Mouse (Mus musculus): ENCODE results near the gene Dmc1. TPM values are rescaled to one million over a fixed set of nuclear protein-coding genes. Genes with fewer than 3 reads are reported as not detected.

The Dmc1 gene
- polyA plus RNA-seq, 1 experiment, result 0.13 TPM

DNA sequence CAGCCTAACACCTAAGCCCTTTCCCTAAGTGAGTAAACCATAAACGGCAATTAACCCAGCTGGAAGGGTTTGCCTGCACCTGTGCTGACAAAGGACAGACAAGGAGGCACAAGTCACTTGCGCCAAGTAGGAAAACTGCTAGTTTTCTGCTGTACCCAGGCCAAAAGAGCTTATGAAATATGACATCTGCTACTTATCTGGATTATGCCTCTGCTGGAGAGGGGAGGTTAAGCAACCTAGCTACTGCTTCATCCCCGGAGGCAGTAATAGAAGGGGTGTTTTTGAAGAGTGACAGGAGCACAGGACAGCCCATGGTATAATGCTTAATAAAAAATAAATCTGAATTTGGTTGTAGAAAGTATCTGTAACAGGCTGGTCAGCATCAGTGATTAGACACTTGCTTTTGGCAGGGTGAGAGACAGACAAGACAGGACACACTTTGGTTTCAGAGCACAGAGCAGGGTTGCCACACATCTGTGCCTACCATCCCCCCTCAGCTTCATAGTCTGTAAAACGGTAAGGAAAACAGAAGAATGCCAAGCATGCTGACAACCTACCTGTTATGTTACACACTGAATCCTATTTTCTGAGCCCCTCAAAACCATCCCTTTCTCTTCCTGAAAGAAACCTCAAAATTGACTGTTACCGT lies 76.8 kb downstream of the Dmc1 start:
- no peaks in the 10 kb centered on the region for H3K27me3 ChIP-seq (ENCODE audit: control insufficient read depth, insufficient read depth, low read length)
- H3K27ac ChIP-seq (ENCODE audit: insufficient read depth, low read length), result no peak overlapping the region
- H3K4me1 ChIP-seq (ENCODE audit: control insufficient read depth, insufficient read depth, insufficient read length), result no peaks in the 10 kb centered on the region
- H3K36me3 ChIP-seq (ENCODE audit: control insufficient read depth, insufficient read depth, low read length), result peaks cover 33% of the 10 kb centered on the region
- TF ChIP-seq POLR2A (IDR thresholded peaks at IDR 0.05; ENCODE audit: low read depth, low read length) (no peak), CTCF (IDR thresholded peaks at IDR 0.05; ENCODE audit: extremely low read depth, insufficient read depth, insufficient read length, insufficient replicate concordance) (no peak)
- WGBS, result 78% methylated on average over 5 of the region's 5 CpGs
- DNase-seq (ENCODE audit: low read depth in 1 of 2, low spot score in 2 of 2), result no peak
- no peak overlapping the region for H3K4me3 ChIP-seq (ENCODE audit: extremely low read depth, insufficient read depth, insufficient read length)

DNA sequence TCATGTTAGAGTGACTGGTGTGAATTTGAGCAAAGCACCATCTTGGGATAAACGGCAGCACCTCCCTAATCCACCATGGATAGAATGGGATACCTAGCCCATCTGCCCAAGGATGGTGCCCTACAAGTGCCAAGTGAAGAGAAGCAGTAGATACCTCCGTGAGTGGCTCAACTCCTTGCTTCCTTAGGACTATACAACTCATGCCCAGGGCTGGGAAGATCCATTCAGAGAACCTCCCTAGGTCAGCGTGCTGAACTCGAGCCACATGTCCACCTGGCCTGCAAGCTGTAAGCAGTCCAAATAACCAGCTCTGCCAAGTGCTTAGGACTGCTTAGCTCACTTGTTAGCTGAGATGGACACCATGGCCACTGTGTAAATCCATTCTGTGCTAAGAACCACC lies 77.7 kb downstream of the Dmc1 start:
- no peak for DNase-seq (ENCODE audit: low read depth in 1 of 2, low spot score in 2 of 2)

DNA sequence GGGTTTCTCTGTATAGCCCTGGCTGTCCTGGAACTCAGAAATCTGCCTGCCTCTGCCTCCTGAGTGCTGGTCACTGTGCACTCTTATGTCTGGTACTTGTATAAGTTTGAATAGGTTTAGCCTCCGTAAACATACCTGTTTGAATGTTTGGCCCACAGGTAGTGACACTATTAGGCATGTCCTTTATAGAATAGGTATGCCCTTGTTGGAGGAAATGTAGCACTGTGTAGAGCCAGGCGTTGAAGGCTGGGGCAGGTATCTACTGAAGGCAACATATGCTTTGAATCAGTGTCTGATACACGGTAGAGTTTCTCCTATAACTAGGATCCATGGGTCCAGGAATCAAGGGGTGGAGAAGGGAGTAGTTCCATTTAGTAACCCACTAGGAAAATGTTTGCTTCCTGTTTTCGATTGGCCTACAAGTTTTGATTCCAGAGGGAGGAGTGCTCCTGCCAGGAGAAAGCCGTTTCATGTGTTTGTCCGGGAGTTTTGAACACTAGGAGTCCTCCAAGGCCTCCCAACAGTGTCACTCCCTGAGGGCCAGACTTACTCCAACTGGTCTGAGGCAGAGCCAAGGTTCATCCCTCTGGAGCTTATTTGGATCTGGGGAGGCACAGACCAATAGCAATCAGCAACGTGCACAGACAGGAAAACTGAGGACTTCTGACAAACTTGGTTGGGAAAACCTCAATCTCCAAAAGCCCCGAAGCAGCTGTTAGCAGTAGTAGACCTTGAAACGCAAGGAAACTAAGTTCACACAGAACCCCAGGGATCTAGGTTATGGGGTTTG lies 78.7 kb downstream of the Dmc1 start:
- H3K27me3 ChIP-seq (ENCODE audit: control insufficient read depth, insufficient read depth, low read length), result no peaks in the 10 kb centered on the region
- H3K4me3 ChIP-seq (ENCODE audit: extremely low read depth, insufficient read depth, insufficient read length), result no peak overlapping the region
- WGBS, result 76% methylated on average over 9 of the region's 9 CpGs
- TF ChIP-seq CTCF (IDR thresholded peaks at IDR 0.05; ENCODE audit: extremely low read depth, insufficient read depth, insufficient read length, insufficient replicate concordance), result no peak
- TF ChIP-seq POLR2A (IDR thresholded peaks at IDR 0.05; ENCODE audit: low read depth, low read length), result no peak
- no peaks in the 10 kb centered on the region for H3K4me1 ChIP-seq (ENCODE audit: control insufficient read depth, insufficient read depth, insufficient read length)
- H3K36me3 ChIP-seq (ENCODE audit: control insufficient read depth, insufficient read depth, low read length), result peaks cover 22% of the 10 kb centered on the region
- no peak for DNase-seq (ENCODE audit: low read depth in 1 of 2, low spot score in 2 of 2)
- no peak overlapping the region for H3K27ac ChIP-seq (ENCODE audit: insufficient read depth, low read length)

More for the DNA sequence above, 77.7 kb downstream of the Dmc1 start:
- H3K4me3 ChIP-seq (ENCODE audit: extremely low read depth, insufficient read depth, insufficient read length), result no peak overlapping the region
- H3K27ac ChIP-seq (ENCODE audit: insufficient read depth, low read length), result no peak overlapping the region
- WGBS, result 88% methylated on average over 4 of the region's 4 CpGs
- no peaks in the 10 kb centered on the region for H3K4me1 ChIP-seq (ENCODE audit: control insufficient read depth, insufficient read depth, insufficient read length)
- peaks cover 29% of the 10 kb centered on the region for H3K36me3 ChIP-seq (ENCODE audit: control insufficient read depth, insufficient read depth, low read length)
- no peaks in the 10 kb centered on the region for H3K27me3 ChIP-seq (ENCODE audit: control insufficient read depth, insufficient read depth, low read length)
- TF ChIP-seq POLR2A (IDR thresholded peaks at IDR 0.05; ENCODE audit: low read depth, low read length) (no peak), CTCF (IDR thresholded peaks at IDR 0.05; ENCODE audit: extremely low read depth, insufficient read depth, insufficient read length, insufficient replicate concordance) (no peak)

- Histone ChIP-seq H3K36me3 (ENCODE audit: control insufficient read depth, insufficient read depth, low read length) (peaks cover 17% of the 10 kb centered on the region), H3K27me3 (ENCODE audit: control insufficient read depth, insufficient read depth, low read length) (no peaks in the 10 kb centered on the region), H3K4me3 (ENCODE audit: extremely low read depth, insufficient read depth, insufficient read length) (no peak overlapping the region), H3K4me1 (ENCODE audit: control insufficient read depth, insufficient read depth, insufficient read length) (no peaks in the 10 kb centered on the region), H3K27ac (ENCODE audit: insufficient read depth, low read length) (no peak overlapping the region)
- 80% methylated on average over 5 of the region's 5 CpGs for WGBS
- no peak for DNase-seq (ENCODE audit: low read depth in 1 of 2, low spot score in 2 of 2)
- TF ChIP-seq CTCF (IDR thresholded peaks at IDR 0.05; ENCODE audit: extremely low read depth, insufficient read depth, insufficient read length, insufficient replicate concordance) (no peak), POLR2A (IDR thresholded peaks at IDR 0.05; ENCODE audit: low read depth, low read length) (no peak)
These were observed 79.3 kb downstream of the Dmc1 start for GRCm38 (mm10) chr15:79525564-79525963.

GRCm38 (mm10) chr15:79519400-79520220 lies 85.3 kb downstream of the Dmc1 start:
- Histone ChIP-seq H3K4me3 (ENCODE audit: extremely low read depth, insufficient read depth, insufficient read length) (no peak overlapping the region), H3K4me1 (ENCODE audit: control insufficient read depth, insufficient read depth, insufficient read length) (peaks cover 3% of the 10 kb centered on the region; the same call in 1 of the 2 replicates), H3K27ac (ENCODE audit: insufficient read depth, low read length) (no peak overlapping the region), H3K27me3 (ENCODE audit: control insufficient read depth, insufficient read depth, low read length) (peaks cover 8% of the 10 kb centered on the region; the same call in 1 of the 2 replicates), H3K36me3 (ENCODE audit: control insufficient read depth, insufficient read depth, low read length) (no peaks in the 10 kb centered on the region)
- TF ChIP-seq POLR2A (IDR thresholded peaks at IDR 0.05; ENCODE audit: low read depth, low read length), result no peak
- no peak for TF ChIP-seq CTCF (IDR thresholded peaks at IDR 0.05; ENCODE audit: extremely low read depth, insufficient read depth, insufficient read length, insufficient replicate concordance)
- WGBS, result 71% methylated on average over 16 of the region's 16 CpGs
- DNase-seq (ENCODE audit: low read depth in 1 of 2, low spot score in 2 of 2), result no peak

DNA sequence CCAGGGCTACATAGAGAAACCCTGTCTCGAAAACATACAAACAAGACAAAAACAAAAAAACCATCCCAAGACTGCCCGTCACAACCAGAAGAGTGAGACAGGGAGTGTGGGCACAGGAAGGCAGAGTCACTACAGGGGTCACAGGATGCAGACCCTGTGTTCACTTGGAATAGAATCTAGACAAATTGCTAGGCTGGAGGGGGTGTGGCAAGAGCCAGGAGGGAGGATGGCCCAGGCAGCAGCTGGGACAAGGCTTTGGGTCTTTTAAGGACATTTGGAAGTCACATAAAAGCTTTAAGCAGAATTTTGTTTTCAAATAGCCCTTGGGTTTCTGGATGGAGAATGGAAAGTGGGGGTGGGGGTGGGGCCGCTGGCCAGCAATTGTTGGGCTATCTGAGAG lies 86.3 kb downstream of the Dmc1 start:
- H3K36me3 ChIP-seq (ENCODE audit: control insufficient read depth, insufficient read depth, low read length), result no peaks in the 10 kb centered on the region
- peaks cover 10% of the 10 kb centered on the region; the same call in 1 of the 2 replicates for H3K27me3 ChIP-seq (ENCODE audit: control insufficient read depth, insufficient read depth, low read length)
- DNase-seq (ENCODE audit: low read depth in 1 of 2, low spot score in 2 of 2), result no peak
- no peak overlapping the region for H3K27ac ChIP-seq (ENCODE audit: insufficient read depth, low read length)
- 83% methylated on average over 3 of the region's 3 CpGs for WGBS
- TF ChIP-seq CTCF (IDR thresholded peaks at IDR 0.05; ENCODE audit: extremely low read depth, insufficient read depth, insufficient read length, insufficient replicate concordance) (no peak), POLR2A (IDR thresholded peaks at IDR 0.05; ENCODE audit: low read depth, low read length) (no peak)
- no peak overlapping the region for H3K4me3 ChIP-seq (ENCODE audit: extremely low read depth, insufficient read depth, insufficient read length)
- peaks cover 3% of the 10 kb centered on the region; the same call in 1 of the 2 replicates for H3K4me1 ChIP-seq (ENCODE audit: control insufficient read depth, insufficient read depth, insufficient read length)
